Mouse (Mus musculus) forelimb bud, embryonic 11.5 days (tissue): ENCODE measurements around the gene Rab22a.
"Not testable (repeated sequence)": the region's sequence is repeated elsewhere in the genome, so short reads cannot be mapped to it uniquely, and the experiment has no call there.

Experiments
- DNase-seq: peaks from one replicate; pipeline ENCODE4 v3.0.0-alpha.2; 2012; ENCODE audit warnings: low read depth, low spot score

Gene Rab22a

DNA sequence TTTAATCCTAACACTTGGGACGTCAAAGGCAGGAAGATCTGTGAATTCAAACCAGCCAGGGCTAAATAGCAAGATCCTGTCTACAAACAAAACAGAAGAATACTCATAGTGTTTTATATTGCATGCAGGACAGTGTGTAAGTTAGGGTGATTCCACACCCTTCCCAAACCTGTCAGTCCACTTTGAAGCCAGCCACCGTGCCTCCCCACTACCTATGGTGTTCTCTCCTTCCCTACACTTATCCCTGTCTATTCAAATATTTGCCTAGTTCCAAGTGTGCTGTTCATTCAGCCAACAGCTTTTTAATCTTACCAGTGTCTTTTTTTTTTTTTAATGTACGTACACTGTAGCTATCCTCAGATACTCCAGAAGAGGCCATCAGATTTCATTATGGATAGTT lies 7.3 kb downstream of the Rab22a start:
- DNase-seq, result no peak

DNA sequence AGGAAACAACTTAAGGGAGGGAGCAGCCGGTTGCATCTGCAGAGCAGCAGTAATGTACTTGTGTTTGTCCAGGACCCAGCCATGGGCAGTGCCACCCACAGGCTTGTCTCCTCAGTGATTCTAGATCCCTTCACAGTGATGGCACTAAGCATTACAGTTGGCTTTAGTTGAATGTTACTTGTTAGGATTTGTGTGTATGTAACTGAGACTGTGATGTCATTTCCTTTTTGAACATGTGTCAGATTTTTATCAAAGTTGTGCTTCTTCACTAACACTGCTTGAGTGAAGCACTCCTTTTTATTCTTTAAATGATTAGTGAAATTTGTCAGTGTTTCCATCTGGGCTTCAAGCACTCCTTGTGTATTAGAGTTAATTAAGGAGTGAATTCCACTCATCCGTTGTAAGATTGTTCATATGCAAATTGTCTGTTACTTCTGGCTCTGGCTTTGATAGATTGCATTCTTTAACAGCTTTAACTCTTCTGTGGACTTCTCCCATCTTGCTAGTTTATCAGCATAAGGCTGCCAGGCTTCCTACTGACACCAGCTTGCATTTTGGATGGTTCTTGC lies 12.9 kb downstream of the Rab22a start:
- no peak for DNase-seq

DNA sequence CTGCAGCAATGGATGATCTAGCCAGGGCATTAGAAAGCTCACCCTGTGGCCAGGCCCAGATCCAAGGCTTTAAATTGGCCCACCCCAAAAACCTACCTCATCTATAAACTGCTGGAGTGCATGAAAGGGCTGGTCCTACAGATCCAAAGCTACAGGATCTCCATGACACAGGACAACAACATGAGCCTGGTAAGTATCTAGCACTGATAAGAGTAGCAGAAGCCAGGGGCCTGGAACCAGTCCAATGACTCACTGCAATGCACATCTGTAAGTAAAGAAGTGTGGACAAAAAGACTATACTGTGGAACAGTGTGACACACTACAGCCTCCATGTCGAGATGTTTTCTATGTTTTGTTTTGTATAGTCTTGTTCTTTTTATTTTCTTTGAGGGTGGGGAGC lies 13.9 kb downstream of the Rab22a start:
- DNase-seq, result no peak

DNA sequence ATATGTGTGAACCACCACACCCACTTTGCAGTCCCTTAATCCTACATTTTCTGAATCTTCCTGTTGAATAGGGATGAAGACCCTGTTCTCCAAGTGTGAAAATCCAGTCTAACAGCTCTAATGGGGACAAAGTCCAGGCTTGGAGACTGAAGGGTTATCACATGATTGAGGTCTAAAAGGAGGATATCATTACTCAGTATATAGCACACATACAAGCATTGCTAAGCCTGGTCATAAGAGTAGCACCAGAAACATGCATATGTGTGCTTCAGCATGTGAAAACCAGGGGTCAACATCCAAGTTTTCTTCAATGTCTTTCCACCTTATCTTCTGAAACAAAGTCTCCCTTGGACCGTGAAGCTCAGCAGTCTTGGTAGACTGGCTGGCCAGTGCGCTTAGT lies 19.0 kb downstream of the Rab22a start:
- DNase-seq, result no peak

DNA sequence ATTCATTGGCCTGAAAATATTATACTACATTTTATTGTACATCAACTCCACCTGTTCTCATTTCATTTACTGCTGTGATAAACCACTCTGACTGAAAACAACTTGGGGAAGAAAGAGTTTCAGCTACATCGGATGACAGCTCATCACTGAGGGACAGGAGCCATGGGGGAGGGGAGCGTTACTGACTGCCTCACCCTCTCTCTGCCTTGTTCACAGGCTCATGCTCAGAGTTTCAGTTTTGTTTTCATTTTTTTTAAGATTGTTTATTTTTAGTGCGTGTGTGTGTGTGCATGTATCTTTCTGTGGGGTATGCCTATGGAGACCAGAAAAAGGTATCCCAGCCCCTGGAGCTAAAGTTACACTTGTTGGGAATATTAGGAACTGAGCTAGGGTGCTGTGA lies 19.7 kb downstream of the Rab22a start:
- DNase-seq, result no peak

DNA sequence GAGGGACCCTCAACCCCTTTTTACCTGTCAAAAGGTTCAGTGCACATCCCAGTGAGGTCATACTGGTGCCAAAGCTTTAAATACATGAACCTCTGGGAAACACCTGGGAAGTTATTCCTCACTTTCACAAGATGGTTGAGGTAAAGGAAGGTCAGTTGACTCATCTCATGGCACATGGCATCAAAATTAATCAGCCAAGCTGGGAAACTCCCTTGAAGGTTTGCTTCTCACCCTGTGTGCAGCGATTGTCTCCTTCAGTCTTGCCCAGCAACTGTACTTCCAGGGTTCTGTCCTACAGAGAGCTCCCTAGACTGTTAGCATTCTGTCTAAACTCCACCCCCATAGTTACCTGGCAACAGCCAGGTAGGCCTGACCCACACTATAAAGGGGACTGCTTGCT lies 20.6 kb downstream of the Rab22a start:
- DNase-seq, result no peak

DNA sequence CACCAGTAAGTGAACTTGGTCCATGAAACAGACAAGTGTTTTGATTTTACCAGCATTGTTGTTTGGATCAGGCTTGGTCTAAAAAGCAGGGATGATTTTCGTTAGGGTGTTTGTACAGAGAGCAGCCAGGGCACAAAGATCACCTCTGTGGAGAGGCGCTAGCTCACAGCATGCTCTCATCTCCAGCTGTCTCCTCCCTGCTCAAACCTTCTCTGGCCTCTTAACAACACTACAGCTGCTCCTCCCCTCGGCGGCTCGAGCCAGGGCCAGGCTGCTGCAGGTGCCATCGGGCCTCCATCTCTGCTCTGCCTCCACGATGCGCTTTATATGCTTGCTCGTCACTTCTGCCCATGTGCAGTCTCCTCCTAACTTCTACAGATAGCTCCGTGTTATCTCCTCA lies 23.2 kb downstream of the Rab22a start:
- no peak for DNase-seq

DNA sequence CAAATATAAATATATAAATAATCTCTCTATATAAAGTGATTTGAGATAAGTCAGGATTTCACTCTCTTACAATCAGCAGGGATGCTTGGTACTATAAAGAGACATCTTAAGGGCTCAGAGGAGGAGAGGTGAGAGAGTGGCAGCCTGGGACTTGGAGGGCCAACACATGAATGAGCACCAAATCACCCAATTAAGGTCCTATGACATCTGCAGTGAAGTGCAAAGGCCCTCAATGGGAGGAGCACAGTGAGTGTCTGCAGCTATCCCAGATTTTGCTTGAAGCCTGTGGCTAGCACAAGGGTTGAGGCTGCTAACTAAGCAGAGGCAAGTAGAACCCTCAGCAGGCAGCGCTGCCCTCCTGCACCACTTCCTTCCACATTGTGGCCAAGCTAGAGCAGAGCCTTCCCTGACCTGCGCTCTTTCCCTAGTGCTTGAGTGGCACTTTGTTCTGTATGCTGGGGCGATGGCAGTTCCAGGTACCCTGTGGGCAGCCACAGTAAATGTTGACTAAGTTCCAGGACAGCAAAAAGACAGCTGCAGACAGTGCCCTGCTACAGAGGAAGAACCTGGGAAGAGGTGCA lies 26.3 kb downstream of the Rab22a start:
- DNase-seq, result no peak

DNA sequence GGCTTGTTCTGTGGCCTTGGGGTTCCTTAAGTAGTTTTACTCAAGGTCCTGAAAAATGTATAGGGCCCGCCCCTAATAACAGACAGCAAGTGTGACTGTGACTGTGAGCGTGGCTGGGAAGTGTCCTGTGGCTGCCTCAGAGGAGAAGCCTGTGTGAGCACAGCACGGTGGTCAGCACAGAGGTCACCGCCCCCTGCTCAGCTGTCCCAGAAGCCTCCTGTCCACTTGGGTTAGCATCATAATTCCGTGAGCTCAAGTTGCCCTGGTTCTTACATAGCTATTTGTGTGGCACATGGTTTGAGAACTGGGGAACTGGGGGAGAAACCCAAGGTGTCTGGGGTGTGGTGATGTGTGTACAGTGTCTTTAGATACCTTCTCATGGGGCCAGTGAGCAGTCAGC lies 27.8 kb downstream of the Rab22a start:
- no peak for DNase-seq

DNA sequence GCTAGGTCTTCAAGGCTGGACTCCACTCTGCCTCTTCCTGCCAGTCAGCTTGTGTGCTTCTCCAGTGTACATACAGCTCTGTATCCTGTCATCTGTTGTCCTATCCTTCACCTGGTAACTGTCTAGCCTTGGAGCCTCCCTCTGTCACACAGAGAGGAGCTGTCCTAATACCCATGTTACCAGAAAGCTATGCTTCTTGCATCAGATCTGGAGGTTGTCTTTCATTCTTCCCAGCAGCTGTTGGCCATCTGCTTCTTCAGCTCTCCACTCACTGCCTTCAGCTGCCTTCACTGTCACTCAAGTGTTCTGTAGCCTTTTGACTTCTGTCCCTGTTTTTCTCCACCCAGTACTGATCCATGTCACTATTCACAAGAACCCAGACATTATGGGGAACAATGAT lies 30.3 kb downstream of the Rab22a start:
- DNase-seq, result no peak

DNA sequence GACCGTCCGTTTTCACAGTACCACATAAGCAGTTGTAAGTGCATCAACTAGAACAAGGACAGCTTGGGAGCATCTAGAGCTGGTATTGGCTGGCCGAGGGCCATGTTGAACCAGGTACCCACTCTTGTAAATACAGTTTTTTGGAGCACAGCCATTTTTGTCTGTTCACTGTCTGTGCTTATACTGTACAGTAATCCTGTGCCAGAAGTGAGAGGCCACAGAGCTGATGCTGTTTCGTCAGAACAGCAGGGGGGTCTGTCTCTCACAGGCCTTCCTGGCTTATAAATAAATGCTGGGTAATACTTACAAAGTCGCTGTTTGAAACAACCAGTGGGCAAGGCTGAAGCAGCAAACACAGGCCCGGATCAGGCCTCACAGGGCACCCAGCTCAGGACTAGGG lies 32.2 kb downstream of the Rab22a start:
- no peak for DNase-seq

DNA sequence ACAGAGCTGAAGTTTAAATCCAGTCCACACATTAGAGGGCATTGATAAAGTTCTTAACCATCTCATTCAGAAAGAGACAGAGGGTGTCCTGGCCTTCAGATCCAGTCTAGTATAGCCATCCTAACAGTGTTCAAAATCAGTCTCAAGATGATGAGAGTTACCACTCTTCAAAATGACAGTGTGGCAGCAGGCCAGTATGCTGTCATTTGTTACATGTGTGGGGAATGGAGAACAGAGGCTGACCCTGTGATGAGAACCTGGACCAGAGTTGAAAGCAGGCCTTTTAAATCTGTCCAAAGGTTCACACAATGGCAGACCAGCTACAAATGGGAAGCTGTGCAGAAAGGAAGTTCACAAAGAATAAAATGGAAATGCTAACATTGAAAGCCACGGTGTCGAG lies 33.1 kb downstream of the Rab22a start:
- no peak for DNase-seq

DNA sequence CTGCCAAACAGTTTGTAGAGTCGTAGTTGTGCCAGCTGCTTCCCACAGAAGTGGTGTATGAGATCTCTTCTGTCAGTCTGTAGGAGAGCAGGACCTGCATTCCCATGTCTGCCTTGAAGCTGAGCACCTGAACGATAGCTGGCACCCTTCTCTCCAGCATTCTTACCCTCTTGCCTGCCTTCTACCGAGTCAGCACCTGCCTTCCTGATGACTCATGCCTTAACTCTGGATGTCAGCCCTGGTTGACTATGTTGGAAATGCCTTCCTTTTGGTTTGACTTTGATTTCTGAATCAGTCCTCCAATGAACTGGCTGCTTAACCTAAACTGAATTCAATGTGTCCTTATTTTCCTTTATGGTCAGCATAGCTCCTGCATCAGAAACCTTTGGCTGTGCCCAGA lies 39.3 kb downstream of the Rab22a start:
- no peak for DNase-seq

DNA sequence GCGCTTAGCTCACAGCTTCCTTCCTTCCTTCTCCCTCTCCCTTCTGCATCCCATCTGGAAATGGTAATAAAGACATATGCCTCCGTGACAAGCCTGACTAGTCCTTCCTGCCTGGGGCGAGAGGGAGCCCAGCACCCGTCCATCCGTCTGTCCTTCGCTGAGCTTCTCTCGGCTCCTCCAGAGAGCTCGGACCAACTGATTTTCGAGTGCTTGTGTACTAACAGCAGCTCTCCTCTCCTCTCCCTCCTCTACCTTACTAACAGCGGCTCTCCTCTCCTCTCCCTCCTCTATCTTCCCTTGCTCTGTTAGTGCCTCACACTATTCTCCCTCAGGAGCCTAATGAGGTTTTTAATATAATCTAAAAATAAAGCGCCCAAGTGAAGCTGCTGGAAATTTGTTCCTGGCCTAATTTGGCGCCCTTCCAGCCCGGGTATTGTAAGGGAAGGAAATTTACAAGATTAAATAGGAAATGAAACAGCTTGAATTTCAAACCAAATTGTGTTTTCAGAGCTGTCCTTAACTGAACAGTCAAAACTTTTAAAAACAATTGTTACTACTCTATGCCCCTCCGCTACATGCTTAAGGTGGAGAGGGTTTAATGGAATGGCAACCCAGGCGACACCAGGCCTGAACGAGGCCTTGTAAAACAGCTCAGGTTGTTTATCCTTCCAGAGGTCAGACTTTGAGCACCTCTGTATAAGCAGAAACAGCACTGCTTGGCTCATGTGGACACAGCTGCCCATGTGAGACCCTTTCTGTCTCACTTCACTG lies 42.7 kb downstream of the Rab22a start:
- no peak for DNase-seq

DNA sequence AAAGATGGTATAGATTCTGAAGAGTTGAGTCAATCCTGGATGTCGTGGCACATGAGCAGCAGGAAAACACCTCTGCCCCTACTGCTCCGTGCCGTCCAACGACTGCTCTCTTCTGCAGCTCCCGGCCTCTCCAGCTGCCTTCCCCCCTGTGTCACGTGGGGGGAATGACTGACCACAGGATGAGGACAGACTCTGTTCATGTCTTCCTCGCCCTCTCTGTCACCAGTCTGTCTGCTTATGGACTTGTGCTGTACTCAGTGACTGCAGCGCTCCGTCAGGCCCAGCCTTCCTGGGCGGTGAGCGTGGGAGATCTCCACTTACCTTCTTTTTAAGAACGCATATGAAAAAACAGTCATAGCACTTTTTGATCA lies 43.3 kb downstream of the Rab22a start:
- DNase-seq, result no peak

DNA sequence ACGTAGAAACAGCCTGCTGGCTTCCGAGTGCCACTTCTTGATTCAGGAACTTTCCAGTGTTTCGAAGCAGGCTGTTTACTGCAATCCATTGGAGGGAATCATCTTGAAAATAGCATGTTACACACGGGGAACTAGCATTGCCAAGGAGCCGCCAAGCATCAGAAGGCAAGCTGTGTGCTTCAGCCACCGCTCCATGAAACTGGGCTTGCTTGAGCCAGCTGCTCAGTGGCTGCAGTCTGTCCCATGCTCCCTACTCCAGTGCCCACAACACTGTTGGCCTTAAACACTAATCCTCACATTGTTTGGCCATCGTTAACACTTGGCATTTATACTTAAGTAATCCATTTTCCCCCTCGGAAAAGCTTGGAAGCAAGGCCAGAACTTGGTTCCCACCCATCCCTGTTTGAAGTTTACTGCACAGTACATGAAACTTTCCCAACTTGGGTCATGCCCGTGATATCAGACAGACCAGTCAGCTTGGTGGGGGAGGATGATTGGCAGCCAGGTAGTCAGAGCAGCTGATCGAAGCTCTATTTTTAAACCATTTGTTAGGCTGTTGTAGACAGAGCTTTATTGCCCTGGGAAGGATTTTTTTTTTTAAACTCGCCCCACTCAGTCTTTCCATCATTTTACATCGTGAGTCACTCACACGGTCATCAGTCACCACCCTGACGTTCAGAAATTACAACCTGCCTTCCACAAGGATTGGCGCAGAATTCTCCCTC lies 46.4 kb downstream of the Rab22a start:
- no peak for DNase-seq

DNA sequence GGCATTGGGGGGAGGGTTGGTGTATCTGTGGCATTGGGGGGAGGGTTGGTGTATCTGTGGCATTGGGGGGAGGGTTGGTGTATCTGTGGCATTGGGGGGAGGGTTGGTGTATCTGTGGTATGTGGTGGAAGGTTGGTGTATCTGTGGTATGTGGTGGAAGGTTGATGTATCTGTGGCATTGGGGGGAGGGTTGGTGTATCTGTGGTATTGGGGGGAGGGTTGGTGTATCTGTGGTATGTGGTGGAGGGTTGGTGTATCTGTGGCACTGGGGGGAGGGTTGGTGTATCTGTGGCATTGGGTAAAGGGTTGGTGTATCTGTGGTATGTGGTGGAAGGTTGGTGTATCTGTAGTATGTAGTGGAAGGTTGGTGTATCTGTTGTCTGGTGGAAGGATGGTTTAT lies 48.1 kb downstream of the Rab22a start:
- DNase-seq, result not testable (repeated sequence)

DNA sequence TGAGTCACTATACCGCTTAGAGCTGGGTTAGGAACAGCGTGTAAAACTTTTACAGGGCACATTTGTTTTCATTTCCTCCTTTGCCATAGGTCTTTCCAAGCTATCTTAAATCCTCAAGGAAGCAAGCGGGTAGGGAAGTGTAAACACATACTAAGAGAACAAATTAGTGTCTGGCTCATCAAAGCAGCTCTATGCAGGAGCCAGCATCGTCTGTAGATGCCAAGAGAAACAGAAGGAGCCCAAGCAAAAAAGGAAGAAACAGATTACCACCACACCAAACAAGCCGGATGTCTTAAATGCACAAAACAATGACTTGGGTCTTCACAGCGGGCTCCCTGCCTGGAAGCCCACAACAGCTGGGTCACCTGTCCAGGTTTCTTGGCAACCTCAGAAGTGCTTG lies 50.6 kb downstream of the Rab22a start:
- DNase-seq, result no peak

DNA sequence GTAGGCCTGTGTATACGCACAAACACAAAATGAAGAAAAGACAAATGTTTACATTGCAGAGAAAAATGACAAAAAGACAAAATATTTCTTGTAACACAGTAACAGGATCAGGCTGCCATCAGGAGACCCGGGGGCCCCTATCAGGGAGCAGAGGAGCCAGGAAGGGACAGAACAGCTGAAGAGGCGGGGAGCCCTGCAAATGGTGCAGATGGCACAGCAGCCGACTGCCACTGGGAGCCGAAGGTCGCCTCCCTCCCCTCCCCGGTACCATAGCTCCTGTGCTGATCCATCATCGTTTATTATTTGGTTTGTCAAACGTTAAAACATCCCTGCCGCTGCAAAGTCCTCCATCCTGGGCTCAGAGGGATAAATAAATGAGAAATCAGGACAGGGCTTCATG lies 53.1 kb downstream of the Rab22a start:
- no peak for DNase-seq

DNA sequence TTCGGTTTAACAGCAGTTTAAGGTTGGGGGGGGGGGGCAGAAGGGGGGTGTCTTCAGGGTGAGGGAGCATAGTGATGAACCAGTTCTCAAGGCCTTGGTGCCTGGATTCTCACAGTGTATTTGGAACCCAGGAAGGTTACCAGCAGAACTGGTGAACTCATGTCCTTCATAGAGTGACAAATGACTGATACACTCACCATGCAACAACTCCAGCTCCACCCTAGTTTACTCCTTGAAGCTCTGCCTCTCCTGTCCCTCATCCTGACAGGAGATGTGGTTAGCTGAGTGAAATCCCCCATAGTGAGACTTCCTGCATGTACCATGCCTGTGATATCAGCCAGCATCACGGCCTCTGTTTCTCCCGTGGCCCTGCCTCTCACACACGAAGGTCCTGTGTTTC lies 53.7 kb downstream of the Rab22a start:
- DNase-seq, result no peak

DNA sequence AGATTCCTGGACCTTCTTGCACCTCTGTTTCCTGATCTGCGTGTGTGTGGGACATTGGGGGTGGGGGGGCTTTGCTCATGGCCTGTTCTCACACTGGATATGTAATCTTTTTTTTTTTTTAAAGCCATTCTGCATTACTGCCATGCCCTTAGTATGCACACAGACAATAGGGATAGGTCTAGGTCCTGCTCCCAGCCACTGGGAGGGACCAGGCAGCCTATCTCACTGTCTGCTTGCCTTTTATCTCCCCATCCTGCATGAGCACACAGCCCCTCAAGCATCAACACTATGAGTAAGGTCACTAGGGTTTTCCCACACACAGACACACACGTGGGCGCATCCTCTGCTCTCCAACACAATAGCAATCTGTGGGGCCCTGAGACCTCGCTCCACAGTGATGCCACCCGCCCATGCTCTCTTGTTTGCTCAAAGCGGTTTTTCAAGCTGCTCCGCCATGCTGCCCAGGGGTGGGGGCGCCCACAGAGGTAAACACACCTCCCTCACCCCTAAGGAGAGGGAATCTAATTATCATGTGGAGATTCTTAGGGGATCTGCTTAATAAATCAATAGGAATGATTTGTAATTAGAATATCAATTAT lies 55.2 kb downstream of the Rab22a start:
- no peak for DNase-seq

DNA sequence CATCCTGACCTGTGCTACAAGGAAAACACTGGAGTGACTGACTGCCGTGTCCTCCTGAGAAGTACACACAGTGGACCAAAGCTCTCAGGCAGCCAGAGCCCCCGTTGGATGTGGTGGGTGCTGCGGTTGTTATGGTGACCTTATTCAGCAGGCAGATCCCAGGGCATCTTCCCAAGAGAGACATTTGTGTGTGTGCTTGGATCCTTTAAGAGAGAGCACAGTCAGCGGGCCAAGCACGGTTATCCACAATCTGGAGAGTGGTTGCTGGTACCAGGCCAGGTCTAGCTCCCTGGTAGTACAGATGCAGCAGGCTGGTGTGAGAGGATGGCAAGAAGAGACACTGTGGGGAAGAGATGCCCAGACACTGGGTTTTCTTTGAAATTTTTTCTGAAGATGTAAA lies 57.4 kb downstream of the Rab22a start:
- no peak for DNase-seq
